Comparison of ENCODE assay signal across 29 mouse cellular contexts in genomic region chr17:33491371-33491770, GRCm38 (mm10). TPM values are rescaled to one million over a fixed set of nuclear protein-coding genes. Genes with fewer than 3 reads are reported as not detected.
"Had no signal": no experiment of that assay in that cellular context is flagged by ENCODE, and none has a peak within 500 bp of the region (broad histone marks: within the 10 kb centered on the region; RNA-seq: fewer than 3 reads in every experiment).

No protein-coding gene starts in this region.

- DNase-seq: heart, postnatal 10 days; heart, postnatal 36 days; heart, postnatal 4 days; kidney, adult 11 months; kidney, adult 18-20 months; kidney, adult 2 months; kidney, adult 8-10 months; kidney, adult 9 months; kidney, postnatal 10 days; kidney, postnatal 14 days; kidney, postnatal 25 days; kidney, postnatal 36 days; kidney, postnatal 4 days; layer of hippocampus, adult 9-11 months; layer of hippocampus, postnatal 36 days had no signal

- ATAC-seq: hindbrain, embryonic 16.5 days; hindbrain, postnatal 0 days; inflammation-experienced regulatory T-cells, adult 6 months; intestine, embryonic 15.5 days; intestine, embryonic 16.5 days; intestine, postnatal 0 days had no signal

RNA-seq across cellular contexts. Expression of gene Actl9, which starts 58.7 kb away (rescaled TPM):
- total RNA-seq: heart, postnatal 10 days; heart, postnatal 25 days; heart, postnatal 36 days; heart, postnatal 4 days; hematopoietic stem cell, adult 5-6 weeks; hindbrain, postnatal 0 days; layer of hippocampus, adult 18-20 months; layer of hippocampus, adult 8-10 months; layer of hippocampus, postnatal 25 days; layer of hippocampus, postnatal 36 days; left cerebral cortex, adult 18-20 months; left cerebral cortex, adult 2 months; left cerebral cortex, adult 8-10 months had no signal
